Mouse (Mus musculus) CH12.LX (cell line): ENCODE data around the gene Pced1b. TPM values are rescaled to one million over a fixed set of nuclear protein-coding genes. Genes with fewer than 3 reads are reported as not detected.

Source experiments
- DNase-seq: peaks from one replicate; pipeline ENCODE4 v3.0.0-alpha.2; 2013; ENCODE audit errors: extremely low read depth
- H3K27ac ChIP-seq: 2 replicates; pipeline ENCODE4 v1.5.1; 2012; ENCODE audit warnings: low read depth, mild to moderate bottlenecking, control low read depth, moderate library complexity; ENCODE audit not compliant: insufficient read depth
- H3K27me3 ChIP-seq: replicated peaks from 2 replicates; pipeline ENCODE3; 2012; ENCODE audit warnings: inconsistent platforms
- H3K36me3 ChIP-seq, 2 experiments: replicated peaks in 1 of 2; 2 replicates each; pipeline versions ENCODE3 to v1.6.1; 2012; ENCODE audit warnings: inconsistent platforms in 1 of 2, low read length in 1 of 2, mild to moderate bottlenecking in 1 of 2, mixed read lengths in 1 of 2, moderate library complexity in 1 of 2; ENCODE audit not compliant: control insufficient read depth in 1 of 2, insufficient read depth in 1 of 2
- H3K4me1 ChIP-seq, 2 experiments: 2 replicates each; pipeline ENCODE4 v1.6.1; 2012; ENCODE audit warnings: inconsistent platforms in 1 of 2, moderate library complexity in 1 of 2; ENCODE audit not compliant: insufficient read depth in 2 of 2, control insufficient read depth in 1 of 2
- H3K4me2 ChIP-seq: 2 replicates; pipeline ENCODE4 v1.6.1; 2012; ENCODE audit warnings: low read depth, mild to moderate bottlenecking, control low read depth; ENCODE audit not compliant: poor library complexity, insufficient read depth, severe bottlenecking
- H3K4me3 ChIP-seq, 3 experiments: fragments of 150-350 bp in 1 of 3; sonication (generic) in 1 of 3; replicated peaks in 1 of 3; 2 replicates each; pipeline versions ENCODE3 to v1.5.1; 2011 to 2012; ENCODE audit warnings: low read depth in 2 of 3, low read length in 2 of 3, mild to moderate bottlenecking in 2 of 3, moderate library complexity in 2 of 3, control low read depth in 1 of 3, improper control_type of control experiment in 1 of 3, inconsistent platforms in 1 of 3, mixed read lengths in 1 of 3; ENCODE audit not compliant: poor library complexity in 1 of 3
- H3K79me2 ChIP-seq: replicated peaks from 2 replicates; pipeline ENCODE4 v1.6.1; 2012; ENCODE audit warnings: mild to moderate bottlenecking, moderate library complexity; ENCODE audit not compliant: control insufficient read depth, poor library complexity, insufficient read depth, severe bottlenecking; ENCODE audit errors: extremely low read depth
- H3K9ac ChIP-seq: 2 replicates; pipeline ENCODE4 v1.6.1; 2012; ENCODE audit warnings: low read depth, mild to moderate bottlenecking, control low read depth, moderate library complexity; ENCODE audit not compliant: insufficient read depth
- H3K9me3 ChIP-seq: replicated peaks from 2 replicates; pipeline ENCODE3; 2012; ENCODE audit warnings: low read length, inconsistent platforms, mixed read lengths
- BHLHE40 ChIP-seq: IDR thresholded peaks from 2 replicates; pipeline ENCODE4 v1.6.1; 2011; ENCODE audit warnings: mild to moderate bottlenecking, low read depth, low read length, improper control_type of control experiment
- CHD1 ChIP-seq: IDR thresholded peaks from 2 replicates; pipeline ENCODE4 v1.6.1; 2012; ENCODE audit warnings: low read depth, low read length, improper control_type of control experiment, inconsistent platforms
- CHD2 ChIP-seq: IDR thresholded peaks from 2 replicates; pipeline ENCODE4 v1.6.1; 2011; ENCODE audit warnings: low read length, improper control_type of control experiment
- CTCF ChIP-seq, 2 experiments: IDR thresholded peaks in 1 of 2; conservative IDR thresholded peaks in 1 of 2; 2 replicates each; pipeline ENCODE4 v1.5.1; 2011 to 2012; ENCODE audit warnings: low read depth in 2 of 2, low read length in 2 of 2, improper control_type of control experiment in 1 of 2, inconsistent platforms in 1 of 2, mild to moderate bottlenecking in 1 of 2, moderate library complexity in 1 of 2
- E2F4 ChIP-seq: IDR thresholded peaks from 2 replicates; pipeline ENCODE4 v1.6.1; 2011; ENCODE audit warnings: low read depth, low read length, improper control_type of control experiment; ENCODE audit not compliant: insufficient replicate concordance
- ELF1 ChIP-seq: IDR thresholded peaks from 2 replicates; pipeline ENCODE4 v1.6.1; 2014; ENCODE audit warnings: low read depth, mild to moderate bottlenecking, inconsistent platforms, low read length, improper control_type of control experiment
- EP300 ChIP-seq: IDR thresholded peaks from 2 replicates; pipeline ENCODE4 v1.6.1; 2011; ENCODE audit warnings: low read length, improper control_type of control experiment
- ETS1 ChIP-seq: conservative IDR thresholded peaks from 2 replicates; pipeline ENCODE4 v1.6.1; 2012; ENCODE audit warnings: low read depth, mild to moderate bottlenecking, inconsistent platforms, low read length, improper control_type of control experiment, moderate library complexity
- GABPA ChIP-seq: IDR thresholded peaks from 2 replicates; pipeline ENCODE4 v1.6.1; 2012; ENCODE audit warnings: low read depth, low read length, improper control_type of control experiment, inconsistent platforms; ENCODE audit not compliant: insufficient replicate concordance
- HCFC1 ChIP-seq: IDR thresholded peaks from 2 replicates; pipeline ENCODE4 v1.6.1; 2012; ENCODE audit warnings: low read depth, mild to moderate bottlenecking, inconsistent platforms, low read length, improper control_type of control experiment
- IRF4 ChIP-seq: IDR thresholded peaks from 2 replicates; pipeline ENCODE4 v1.6.1; 2014; ENCODE audit warnings: low read depth, mild to moderate bottlenecking, inconsistent platforms, low read length, improper control_type of control experiment
- JUN ChIP-seq: IDR thresholded peaks from 2 replicates; pipeline ENCODE4 v1.6.1; 2011; ENCODE audit warnings: low read depth, mild to moderate bottlenecking, low read length, improper control_type of control experiment, moderate library complexity; ENCODE audit not compliant: insufficient read depth
- JUND ChIP-seq: conservative IDR thresholded peaks from 2 replicates; pipeline ENCODE4 v1.6.1; 2011; ENCODE audit warnings: low read depth, low read length, improper control_type of control experiment
- KAT2A ChIP-seq: IDR thresholded peaks from 2 replicates; pipeline ENCODE4 v1.6.1; 2012; ENCODE audit warnings: low read length, improper control_type of control experiment, inconsistent platforms; ENCODE audit not compliant: insufficient replicate concordance
- MAFK ChIP-seq: IDR thresholded peaks from 2 replicates; pipeline ENCODE4 v1.6.1; 2011; ENCODE audit warnings: low read length, improper control_type of control experiment; ENCODE audit not compliant: insufficient replicate concordance
- MAX ChIP-seq: IDR thresholded peaks from 2 replicates; pipeline ENCODE4 v1.6.1; 2011; ENCODE audit warnings: low read length, improper control_type of control experiment
- MAZ ChIP-seq: IDR thresholded peaks from 2 replicates; pipeline ENCODE4 v1.6.1; 2012; ENCODE audit warnings: low read depth, mild to moderate bottlenecking, inconsistent platforms, low read length, improper control_type of control experiment, moderate library complexity
- MEF2A ChIP-seq: IDR thresholded peaks from 2 replicates; pipeline ENCODE4 v1.6.1; 2014; ENCODE audit warnings: low read depth, mild to moderate bottlenecking, inconsistent platforms, low read length, improper control_type of control experiment, borderline replicate concordance
- MXI1 ChIP-seq: IDR thresholded peaks from 2 replicates; pipeline ENCODE4 v1.6.1; 2011; ENCODE audit warnings: mild to moderate bottlenecking, low read depth, low read length, improper control_type of control experiment
- MYC ChIP-seq: IDR thresholded peaks from 2 replicates; pipeline ENCODE4 v1.6.1; 2011; ENCODE audit warnings: low read depth, mild to moderate bottlenecking, improper control_type of control experiment, low read length
- NELFE ChIP-seq: IDR thresholded peaks from 2 replicates; pipeline ENCODE4 v1.6.1; 2011; ENCODE audit warnings: low read depth, low read length, improper control_type of control experiment
- NRF1 ChIP-seq: IDR thresholded peaks from 2 replicates; pipeline ENCODE4 v1.6.1; 2014; ENCODE audit warnings: low read depth, mild to moderate bottlenecking, inconsistent platforms, low read length, improper control_type of control experiment, moderate library complexity
- PAX5 ChIP-seq: IDR thresholded peaks from 2 replicates; pipeline ENCODE4 v1.6.1; 2012; ENCODE audit warnings: low read length, inconsistent platforms, mixed read lengths
- POLR2A ChIP-seq: IDR thresholded peaks from 2 replicates; pipeline ENCODE4 v1.6.1; 2011; ENCODE audit warnings: low read depth, mild to moderate bottlenecking, improper control_type of control experiment, low read length
- POLR2AphosphoS2 ChIP-seq: IDR thresholded peaks from 2 replicates; pipeline ENCODE4 v1.6.1; 2011; ENCODE audit warnings: low read depth, low read length, improper control_type of control experiment
- RAD21 ChIP-seq: IDR thresholded peaks from 2 replicates; pipeline ENCODE4 v1.6.1; 2011; ENCODE audit warnings: low read depth, mild to moderate bottlenecking, low read length, improper control_type of control experiment, moderate library complexity
- RCOR1 ChIP-seq: conservative IDR thresholded peaks from 2 replicates; pipeline ENCODE4 v1.6.1; 2012; ENCODE audit warnings: low read depth, mild to moderate bottlenecking, inconsistent platforms, low read length, improper control_type of control experiment
- SIN3A ChIP-seq: IDR thresholded peaks from 2 replicates; pipeline ENCODE4 v1.6.1; 2012; ENCODE audit warnings: low read length, improper control_type of control experiment, inconsistent platforms
- SMC3 ChIP-seq: IDR thresholded peaks from 2 replicates; pipeline ENCODE4 v1.6.1; 2011; ENCODE audit warnings: low read depth, low read length, improper control_type of control experiment
- TBP ChIP-seq: conservative IDR thresholded peaks from 2 replicates; pipeline ENCODE4 v1.6.1; 2011; ENCODE audit warnings: low read depth, low read length, improper control_type of control experiment
- TCF12 ChIP-seq: IDR thresholded peaks from 2 replicates; pipeline ENCODE4 v1.6.1; 2014; ENCODE audit warnings: low read depth, mild to moderate bottlenecking, inconsistent platforms, low read length, improper control_type of control experiment
- UBTF ChIP-seq: IDR thresholded peaks from 2 replicates; pipeline ENCODE4 v1.6.1; 2012; ENCODE audit warnings: low read depth, mild to moderate bottlenecking, inconsistent platforms, low read length, improper control_type of control experiment, moderate library complexity
- USF1 ChIP-seq: IDR thresholded peaks from 2 replicates; pipeline ENCODE4 v1.6.1; 2014; ENCODE audit warnings: low read depth, mild to moderate bottlenecking, inconsistent platforms, low read length, improper control_type of control experiment
- USF2 ChIP-seq: conservative IDR thresholded peaks from 2 replicates; pipeline ENCODE4 v1.6.1; 2011; ENCODE audit warnings: low read depth, low read length, improper control_type of control experiment
- ZC3H11A ChIP-seq: IDR thresholded peaks from 2 replicates; pipeline ENCODE4 v1.6.1; 2012; ENCODE audit warnings: low read depth, mild to moderate bottlenecking, inconsistent platforms, low read length, improper control_type of control experiment
- ZKSCAN1 ChIP-seq: IDR thresholded peaks from 2 replicates; pipeline ENCODE4 v1.6.1; 2012; ENCODE audit warnings: low read depth, inconsistent platforms, low read length, improper control_type of control experiment, borderline replicate concordance
- ZMIZ1 ChIP-seq: IDR thresholded peaks from 2 replicates; pipeline ENCODE4 v1.6.1; 2012; ENCODE audit warnings: low read depth, mild to moderate bottlenecking, inconsistent platforms, low read length, improper control_type of control experiment
- ZNF384 ChIP-seq: IDR thresholded peaks from 2 replicates; pipeline ENCODE4 v1.6.1; 2012; ENCODE audit warnings: low read depth, low read length, improper control_type of control experiment, inconsistent platforms
- dilution Hi-C: fragments of 300-500 bp; cut with MboI; formaldehyde crosslinking; loops from 2 replicates; pipeline ENCODE4 v1.14.3; 2020; ENCODE audit warnings: low sequenced_read_pairs; ENCODE audit not compliant: extremely low pct_unique_long_range_greater_than_20kb, extremely low pct_ligation_motif_present
- in situ Hi-C: fragments of 300-500 bp; cut with MboI; formaldehyde crosslinking; loops from 3 replicates; pipeline ENCODE4 v1.14.3; 2019; ENCODE audit warnings: low sequenced_read_pairs, low pct_ligation_motif_present, low pct_unique_long_range_greater_than_20kb, mixed read lengths
- polyA plus RNA-seq: library from polyadenylated mRNA; unstranded; fragments of >175 nt; gene quantifications from 2 replicates; pipeline ENCODE4 v1.2.1, GENCODE M21; 2012; ENCODE audit warnings: low read depth; ENCODE audit not compliant: insufficient read length
- total RNA-seq, 2 experiments: library from RNA; depleted of rRNA; stranded (reverse); fragments of 300-350 nt in 1 of 2; fragments of >200 nt in 1 of 2; gene quantifications; 2 replicates each; pipeline ENCODE4 v1.2.3; 2012 to 2014

Gene Pced1b
- total and polyA plus RNA-seq, 3 experiments, result 12.3 to 44.2 (median 21.1) TPM

GRCm38 (mm10) chr15:97259300-97259699, 12.4 kb downstream of the Pced1b start:
- no peaks in the 10 kb centered on the region for H3K9me3 ChIP-seq
- no peaks in the 10 kb centered on the region for H3K27me3 ChIP-seq
- peak overlapping the region; percentile 86; the same call in 1 of the 2 replicates for H3K27ac ChIP-seq
- TF ChIP-seq ZC3H11A (no peak), USF1 (no peak), KAT2A (no peak), NRF1 (no peak), JUND (peak; percentile 21; the same call in 1 of the 2 replicates), USF2 (no peak), ZKSCAN1 (no peak), TCF12 (peak; percentile 98), MAFK (0 out of 2 replicates have a peak, but pooled peaks have one; percentile 56), ETS1 (peak; percentile 91), UBTF (no peak), GABPA (no peak), MAX (no peak), RAD21 (no peak), ELF1 (no peak), BHLHE40 (peak; percentile 81), MAZ (no peak; the same call in 1 of the 2 replicates), ZMIZ1 (no peak), HCFC1 (no peak), POLR2A (no peak), SMC3 (no peak), E2F4 (no peak), JUN (peak; percentile 17; the same call in 1 of the 2 replicates), EP300 (peak; percentile 90), SIN3A (0 out of 2 replicates have a peak, but pooled peaks have one; percentile 5), POLR2AphosphoS2 (no peak), MYC (no peak), MEF2A (peak; percentile 85), MXI1 (no peak), CHD1 (no peak), IRF4 (peak; percentile 91), CHD2 (0 out of 2 replicates have a peak, but pooled peaks have one; percentile 56), PAX5 (no peak), RCOR1 (no peak), CTCF (conservative IDR thresholded peaks at IDR 0.05 in 1 of 2, IDR thresholded peaks at IDR 0.05 in 1 of 2; ENCODE audit: low read depth in 2 of 2, low read length in 2 of 2) (no peak), ZNF384 (no peak), TBP (0 out of 2 replicates have a peak, but pooled peaks have one; percentile 10), NELFE (no peak)
- peak; percentile 90 for DNase-seq
- H3K36me3 ChIP-seq, result no peaks in the 10 kb centered on the region
- H3K4me1 ChIP-seq, result peaks cover 26 to 80% of the 10 kb centered on the region in 2 experiments
- in situ Hi-C loops, result loop anchor here (10.0 kb wide), 1 partner anchor 206 kb away; no protein-coding TSS in a partner anchor
- dilution Hi-C loops, result no loop called here
- peak overlapping the region; percentile 62; the same call in 1 of the 2 replicates for H3K9ac ChIP-seq
- peak overlapping the region; percentile 92 for H3K4me2 ChIP-seq
- peak overlapping the region in 1 of 3 experiments; percentile 22 for H3K4me3 ChIP-seq
- H3K79me2 ChIP-seq, result no peaks in the 10 kb centered on the region
